Mouse (Mus musculus) lung, postnatal 0 days (tissue): ENCODE results near the gene Nat14.

Experiments
- CTCF ChIP-seq: IDR thresholded peaks from 2 replicates; pipeline ENCODE4 v1.5.1; 2016; ENCODE audit warnings: antibody characterized with exemption, mild to moderate bottlenecking
- EP300 ChIP-seq: IDR thresholded peaks from 2 replicates; pipeline ENCODE4 v1.6.1; 2016; ENCODE audit warnings: antibody characterized with exemption, mild to moderate bottlenecking, control low read depth

DNA sequence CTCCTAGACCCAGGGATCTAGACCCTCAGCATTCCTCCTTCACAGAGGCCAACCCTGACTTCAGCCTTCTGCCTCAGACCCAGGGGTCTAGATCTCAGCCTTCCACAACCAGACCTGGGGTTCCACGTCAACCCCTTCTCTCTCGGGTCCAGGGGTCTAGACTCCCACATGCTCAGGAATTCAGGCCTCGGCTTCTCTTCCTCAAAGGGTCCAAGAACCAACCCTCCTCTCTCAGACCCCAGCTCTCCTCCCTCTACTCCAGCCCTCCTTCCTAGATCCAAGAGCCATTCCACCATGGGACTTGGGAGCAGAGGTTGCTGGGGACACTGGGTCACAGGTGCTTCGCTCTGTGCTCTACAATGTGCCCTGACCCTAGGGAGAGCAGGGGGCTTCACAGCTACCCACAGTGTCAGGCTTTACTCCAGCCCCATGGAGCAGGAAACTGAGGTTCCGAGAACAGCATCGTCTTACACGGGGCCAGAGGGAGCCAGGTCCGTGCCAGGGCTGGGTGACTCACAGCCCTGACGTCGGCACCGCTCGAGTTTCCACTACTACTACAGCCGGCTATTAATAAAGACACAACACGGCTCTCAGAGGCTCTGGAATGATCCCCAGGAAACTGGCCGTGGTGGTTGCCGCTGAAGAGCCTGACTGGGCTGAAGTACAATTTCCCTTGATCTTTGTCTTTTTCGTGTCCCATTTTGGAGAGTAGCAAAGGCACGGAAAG is 50.7 kb downstream of the Nat14 start:
- no peak for TF ChIP-seq EP300
- TF ChIP-seq CTCF = no peak
